Mouse (Mus musculus) heart, adult 2 months (tissue): ENCODE results near the gene Sirt3.

Experiments
- CTCF ChIP-seq: fragments of 200-600 bp; IDR thresholded peaks from 2 replicates; pipeline ENCODE4 v1.8.1; 2022; ENCODE audit warnings: antibody characterized with exemption, mild to moderate bottlenecking, moderate library complexity
- EP300 ChIP-seq: fragments of 200-500 bp; IDR thresholded peaks from 2 replicates; pipeline ENCODE4 v1.6.1; 2011; ENCODE audit warnings: low read depth, low read length, control low read depth; ENCODE audit not compliant: insufficient read depth
- POLR2A ChIP-seq: fragments of 200-500 bp; IDR thresholded peaks from 2 replicates; pipeline ENCODE4 v1.6.1; 2011; ENCODE audit warnings: mild to moderate bottlenecking, low read depth, low read length, control low read depth; ENCODE audit not compliant: insufficient read depth

GRCm38 (mm10) chr7:140879355-140879754, 2.8 kb downstream of the Sirt3 start:
- TF ChIP-seq CTCF, result no peak
- TF ChIP-seq POLR2A, result no peak
- TF ChIP-seq EP300, result no peak
